Mouse (Mus musculus) activated CD4-positive, CD25-positive, alpha-beta regulatory T cell, adult 9 weeks (primary cell): ENCODE data around the gene Gm2075. TPM values are rescaled to one million over a fixed set of nuclear protein-coding genes. Genes with fewer than 3 reads are reported as not detected.

Source experiments
- polyA plus RNA-seq: library from polyadenylated mRNA; unstranded; fragments of 100-300 nt; shearing (Covaris generic); gene quantifications from one replicate; pipeline ENCODE4 v1.2.1, GENCODE M21; 2017

The Gm2075 gene
- polyA plus RNA-seq, result not detected

GRCm38 (mm10) chr12:88011548-88011947, at the start of gene Gm2075:
Gm2075 (plus strand) TSS chr12:88011848.

GRCm38 (mm10) chr12:88018671-88019070, 7.0 kb downstream of the Gm2075 start, which contains the start of gene Gm6803:
Gm6803 (minus strand) TSS chr12:88018771.

GRCm38 (mm10) chr12:88026704-88027103, 15.1 kb downstream of the Gm2075 start, which contains the start of gene Gm2056:
Gm2056 (plus strand) TSS chr12:88027004.

Other genes starting within 250 kb of the Gm2075 start
- not detected for gene Gm21319, start 236.1 kb upstream of the Gm2075 start, polyA plus RNA-seq
- not detected for gene Gm21936, start 216.3 kb upstream of the Gm2075 start, polyA plus RNA-seq
- gene BB287469, start 195.3 kb upstream of the Gm2075 start, polyA plus RNA-seq, result not detected
- not detected for gene Gm2001, start 169.5 kb upstream of the Gm2075 start, polyA plus RNA-seq
- not detected for gene Gm2016, start 137.8 kb upstream of the Gm2075 start, polyA plus RNA-seq
- not detected for gene Gm2022, start 116.5 kb upstream of the Gm2075 start, polyA plus RNA-seq
- gene Gm2035, start 92.0 kb upstream of the Gm2075 start, polyA plus RNA-seq, result not detected
- not detected for gene Gm2042, start 57.8 kb upstream of the Gm2075 start, polyA plus RNA-seq
- not detected for gene Gm6803, start 6.9 kb downstream of the Gm2075 start, polyA plus RNA-seq
- gene Gm2056, start 15.2 kb downstream of the Gm2075 start, polyA plus RNA-seq, result not detected
- not detected for gene Gm16368, start 71.8 kb downstream of the Gm2075 start, polyA plus RNA-seq
- gene Gm10436, start 170.3 kb downstream of the Gm2075 start, polyA plus RNA-seq, result not detected
- not detected for gene Gm8332, start 238.3 kb downstream of the Gm2075 start, polyA plus RNA-seq